Mouse (Mus musculus) cerebellum, adult (tissue): Measurements from ENCODE around the gene Slc17a9.
"Not testable (repeated sequence)": the region's sequence is repeated elsewhere in the genome, so short reads cannot be mapped to it uniquely, and the experiment has no call there.

Source experiments
- ATAC-seq: cut with Nextera tagmentation; 2 replicates; pipeline ENCODE4 v1.9.2; 2017; ENCODE audit warnings: mild to moderate bottlenecking, moderate library complexity, mixed read lengths; ENCODE audit not compliant: insufficient number of reproducible peaks, low FRiP score, low TSS enrichment

Slc17a9 gene

DNA sequence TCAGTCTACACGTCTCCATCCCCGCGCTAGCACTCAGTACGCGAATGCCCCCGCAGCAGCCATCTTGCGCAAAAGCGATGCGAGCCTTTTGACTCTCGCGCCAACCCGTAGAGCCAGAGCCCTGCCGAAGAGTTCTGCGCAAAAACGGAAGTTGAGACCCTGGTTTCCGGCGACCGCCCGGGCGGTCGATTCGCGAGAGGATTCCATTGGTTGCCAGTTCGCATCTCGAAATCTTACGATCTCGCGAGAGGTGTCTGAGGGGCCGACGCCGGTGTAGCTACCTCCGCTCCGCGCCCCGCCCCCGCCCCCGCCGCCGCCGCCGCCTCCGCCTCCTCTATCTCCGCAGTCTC lies 15.2 kb upstream of the Slc17a9 start, which contains the start of the genes Dido1 and Gid8:
Gene Dido1 (minus strand): TSS at position 77 of the 350 bp plus-strand sequence.
Gene Gid8 (plus strand): TSS at position 195 of the 350 bp plus-strand sequence.
- peak; percentile 94 for ATAC-seq

DNA sequence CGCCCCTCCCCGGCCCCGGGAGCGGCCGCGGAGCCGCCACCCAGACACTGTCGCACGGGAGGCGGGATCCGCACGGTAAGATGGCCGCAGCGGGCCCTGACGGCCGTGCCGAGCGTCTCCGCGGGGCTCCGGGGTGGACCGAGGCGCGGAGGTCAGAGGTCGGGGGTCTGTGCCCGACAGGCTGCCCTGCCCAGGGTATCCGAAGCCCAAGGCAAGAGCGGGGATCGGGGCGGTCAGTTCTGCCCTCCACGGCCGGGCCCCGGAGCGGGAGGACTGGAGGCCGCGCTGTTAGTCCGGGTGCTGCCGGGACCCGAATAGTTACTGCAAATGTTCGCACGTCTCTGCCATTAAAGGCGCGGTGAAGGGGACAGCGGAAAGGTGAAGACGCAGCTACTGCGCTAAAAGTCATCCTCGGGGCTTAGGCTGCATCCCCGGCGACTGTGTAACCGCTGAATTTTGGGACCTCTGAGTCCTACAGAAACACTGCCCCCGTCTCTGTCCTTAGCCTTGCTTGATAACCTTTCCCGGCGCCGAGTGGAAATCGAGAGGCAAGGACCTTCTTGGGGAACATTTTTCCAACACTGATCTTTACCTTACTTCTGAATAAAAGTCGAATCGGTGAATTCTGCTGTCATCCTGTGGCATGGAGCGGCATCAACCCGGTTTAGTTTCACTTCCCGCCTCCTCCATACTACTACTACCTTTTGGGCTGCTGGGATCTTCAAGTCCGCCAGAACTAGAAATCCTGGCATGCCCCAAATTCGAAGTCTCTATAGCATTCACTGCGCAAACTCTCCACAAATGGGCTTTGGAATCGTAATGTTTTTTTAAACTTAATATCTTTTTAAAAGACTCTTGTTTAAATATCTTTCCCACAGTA lies 14.5 kb upstream of the Slc17a9 start:
- ATAC-seq = peak; percentile 41

DNA sequence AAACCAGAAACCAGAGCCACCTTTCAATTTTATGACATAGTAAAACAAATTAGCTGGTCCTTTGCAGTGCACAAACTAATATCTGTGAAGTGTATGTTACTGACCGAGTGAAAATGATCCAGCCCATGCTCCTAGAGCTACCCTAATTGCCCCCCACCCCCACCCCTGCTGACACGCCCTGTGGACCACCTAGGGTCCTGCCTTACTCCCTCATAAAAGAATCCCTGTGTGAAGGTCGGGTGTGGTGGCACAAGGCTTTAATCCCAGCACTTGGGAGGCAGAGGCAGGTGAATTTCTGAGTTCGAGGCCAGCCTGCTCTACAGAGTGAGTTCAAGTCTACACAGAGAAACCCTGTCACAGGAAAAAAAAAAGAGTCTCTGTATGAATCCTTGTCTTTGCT lies 13.5 kb upstream of the Slc17a9 start:
- ATAC-seq = no peak

DNA sequence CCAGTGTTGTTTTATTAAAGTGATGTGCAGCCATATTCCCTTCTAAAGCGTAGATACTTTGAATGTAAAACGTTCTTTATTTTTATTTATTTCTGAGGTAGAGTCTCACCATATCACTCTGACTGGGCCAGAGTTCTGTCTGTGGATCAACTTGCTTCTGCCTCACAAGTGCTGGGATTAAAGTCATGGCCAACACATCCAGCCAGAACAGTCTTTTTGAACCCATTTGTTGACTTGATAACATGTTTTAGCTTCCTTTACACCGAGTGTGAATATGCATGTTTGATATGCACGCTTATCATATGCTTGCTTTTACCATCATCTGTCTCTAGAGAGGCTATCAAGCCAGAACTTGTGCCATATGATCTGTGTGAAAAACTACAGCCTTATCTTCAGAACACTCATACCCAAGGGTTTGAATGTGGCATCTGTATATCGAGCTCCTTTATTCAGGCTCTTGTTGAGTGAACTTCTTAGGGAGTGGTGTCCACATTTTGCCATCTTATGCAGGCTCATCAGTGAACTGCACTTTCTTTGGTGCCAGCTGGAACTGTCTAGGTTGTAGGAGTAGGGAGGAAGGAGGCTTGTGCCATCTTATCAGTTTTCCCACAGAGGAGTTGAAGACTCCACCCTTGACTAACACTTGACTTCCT lies 12.9 kb upstream of the Slc17a9 start:
- ATAC-seq = no peak

DNA sequence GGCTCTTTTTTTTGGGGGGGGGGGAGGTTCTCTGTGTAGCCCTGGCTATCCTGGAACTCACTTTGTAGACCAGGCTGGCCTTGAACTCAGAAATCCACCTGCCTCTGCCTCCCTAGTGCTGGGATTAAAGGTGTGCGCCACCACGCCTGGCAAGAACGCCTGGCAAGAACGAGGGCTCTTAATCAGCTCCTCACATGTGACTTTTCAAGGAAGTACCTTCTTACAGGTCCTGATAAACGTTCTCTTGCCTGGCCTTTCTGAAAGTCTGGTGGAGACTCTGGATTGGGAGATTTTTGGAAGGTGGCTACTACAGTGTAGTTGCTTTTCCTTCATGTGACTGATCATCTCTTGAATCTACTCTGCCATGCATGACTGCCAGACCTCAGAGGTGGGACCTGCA lies 2.3 kb upstream of the Slc17a9 start:
- ATAC-seq = not testable (repeated sequence)

DNA sequence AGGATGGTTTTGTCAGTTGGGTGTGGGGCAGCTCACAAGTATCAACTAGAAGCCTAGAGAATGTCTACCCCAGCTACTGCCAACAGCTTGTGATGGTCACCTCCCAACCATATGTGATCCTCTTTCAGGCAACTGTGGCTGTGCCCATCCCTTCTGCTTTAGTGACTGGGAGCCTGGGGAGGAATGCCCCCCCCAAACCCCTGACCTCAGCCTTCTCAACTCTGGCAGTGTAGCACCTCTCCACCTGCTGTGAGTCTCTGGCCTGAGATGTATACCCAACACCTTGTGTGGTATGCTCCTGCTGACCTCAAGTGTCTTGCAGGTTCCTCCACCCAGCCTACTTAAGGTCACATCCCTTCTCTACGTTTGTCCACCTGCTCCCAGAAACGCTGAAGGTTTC lies 1.2 kb upstream of the Slc17a9 start:
- no peak for ATAC-seq

DNA sequence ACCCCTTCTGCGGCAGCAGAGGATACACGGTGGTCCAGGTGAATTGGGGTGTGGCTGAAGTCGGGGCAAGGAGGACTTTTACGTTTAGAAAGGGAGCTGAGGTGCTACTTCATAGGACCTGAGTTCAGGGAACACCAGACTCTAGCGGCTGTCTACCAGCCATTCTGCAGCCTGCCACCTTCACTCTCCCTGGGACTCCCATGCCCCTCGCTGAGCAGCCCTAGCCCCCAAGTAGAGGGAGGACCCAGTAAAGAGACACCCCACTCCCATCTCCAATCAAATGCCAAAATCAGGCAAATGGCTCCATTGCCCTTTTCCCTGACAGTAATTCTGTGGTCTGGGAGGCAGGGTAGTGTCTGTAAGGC lies 333 bp downstream of the Slc17a9 start:
- ATAC-seq = no peak

DNA sequence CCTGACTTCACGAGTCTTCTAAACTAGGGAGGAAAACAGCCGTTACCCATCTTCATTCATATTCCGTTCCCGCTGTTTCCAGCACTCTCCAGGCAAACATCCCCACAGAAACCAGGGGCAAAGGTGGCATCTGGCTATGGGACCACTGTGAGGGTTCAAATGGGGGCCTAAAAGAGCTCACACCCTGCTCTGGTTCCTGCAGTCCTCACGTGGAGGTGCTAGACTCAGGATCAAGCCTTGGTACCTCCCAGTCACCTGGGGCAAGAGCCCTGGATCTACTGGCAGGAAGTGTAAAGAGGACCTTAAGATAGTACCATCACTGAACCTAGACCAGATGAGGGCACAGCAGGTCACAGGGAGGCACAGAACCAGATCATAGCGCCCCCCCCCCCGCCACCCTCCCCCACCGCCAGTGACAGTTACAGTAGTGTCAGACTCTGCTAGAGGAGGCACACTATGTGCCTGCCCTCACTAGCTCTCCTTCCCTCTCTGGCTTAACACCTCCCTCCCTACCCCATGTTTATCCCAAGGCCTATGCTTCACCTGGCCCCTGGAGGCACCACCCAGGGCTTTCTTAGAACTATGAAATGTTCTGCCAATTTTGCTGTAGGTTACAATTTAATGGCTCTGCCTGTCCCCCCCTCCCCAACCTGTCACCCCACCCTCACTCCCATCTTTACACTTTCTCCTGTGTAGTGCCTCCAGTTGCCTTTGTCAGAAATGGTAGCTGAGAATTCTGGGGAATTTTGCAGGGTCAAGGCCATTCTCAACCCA lies 980 bp downstream of the Slc17a9 start:
- no peak for ATAC-seq

DNA sequence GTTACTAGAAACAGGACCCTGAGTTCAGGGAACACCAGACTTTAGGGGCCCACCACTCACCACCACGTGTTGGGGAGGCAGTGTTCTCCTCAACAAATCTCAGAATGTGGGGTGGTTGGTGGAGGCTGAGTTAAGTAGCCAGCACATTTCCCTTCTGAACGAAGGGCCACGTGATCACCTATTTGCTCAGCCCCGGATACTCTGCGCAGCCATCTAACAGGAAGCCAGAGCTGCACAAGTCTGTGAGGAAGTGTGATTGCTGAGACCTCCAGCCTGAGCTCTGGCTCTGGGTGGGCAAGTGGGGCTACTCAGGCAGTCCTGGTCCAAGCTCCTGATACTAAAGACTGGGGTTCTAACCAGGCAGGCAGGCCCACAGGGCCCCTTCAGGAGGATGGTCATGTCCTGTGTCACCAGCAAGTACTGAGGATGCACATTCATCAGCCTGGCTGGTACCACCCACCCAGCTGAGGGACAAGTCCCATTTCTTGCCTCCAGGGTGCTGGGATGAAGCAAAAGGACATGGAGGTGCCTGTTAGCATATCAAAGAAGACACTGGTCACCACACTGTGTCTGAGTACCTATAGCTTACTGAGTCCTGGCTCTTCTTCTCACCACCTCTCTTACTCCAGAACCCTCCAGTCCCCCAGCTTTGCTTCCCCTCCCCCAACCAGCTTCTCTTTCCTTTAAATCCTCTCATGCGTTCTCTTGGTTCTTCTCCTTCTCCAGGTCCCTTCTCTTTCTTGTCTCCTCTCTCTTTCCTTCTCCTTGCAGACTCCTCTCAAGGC lies 1.8 kb downstream of the Slc17a9 start:
- no peak for ATAC-seq

DNA sequence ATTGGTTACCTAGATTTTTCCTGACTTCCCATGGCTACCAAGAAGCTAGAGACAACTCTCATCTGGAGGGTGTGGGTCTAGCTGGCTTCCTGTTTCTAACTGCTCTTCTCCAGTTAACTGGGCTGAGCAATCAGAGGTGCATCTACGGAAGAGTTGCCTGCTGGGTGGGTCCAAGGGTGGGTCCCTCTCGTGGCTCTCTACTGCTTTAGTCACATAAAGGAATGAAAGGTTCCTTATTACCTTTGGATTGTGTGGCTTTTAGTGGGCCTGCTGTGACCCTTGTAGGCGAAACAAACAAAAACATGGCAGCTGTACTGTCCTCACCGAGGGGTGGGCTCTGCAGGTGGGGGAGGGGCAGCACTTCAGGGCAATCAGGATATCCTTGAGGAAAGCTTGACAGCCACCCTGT lies 2.6 kb downstream of the Slc17a9 start:
- no peak for ATAC-seq

DNA sequence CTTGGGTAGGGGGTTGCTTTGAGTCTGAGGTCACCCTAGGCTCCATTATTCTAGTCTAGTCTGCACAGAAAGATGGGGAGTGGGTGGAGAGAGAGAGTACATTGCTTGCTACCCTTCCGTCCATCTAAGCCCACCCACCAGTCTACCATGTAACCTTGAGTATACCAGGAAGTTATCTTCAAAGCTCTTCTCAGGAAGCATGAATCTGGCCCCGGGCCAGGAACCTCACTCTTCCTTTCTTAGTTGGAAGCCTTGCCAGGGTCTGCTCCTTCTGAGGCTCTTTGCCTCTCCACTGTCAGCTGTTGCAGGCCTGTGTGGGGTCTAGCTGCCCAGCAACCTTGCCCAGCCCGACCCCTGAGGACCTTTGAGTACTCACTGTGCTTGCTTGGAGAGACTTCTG lies 6.0 kb downstream of the Slc17a9 start:
- no peak for ATAC-seq

DNA sequence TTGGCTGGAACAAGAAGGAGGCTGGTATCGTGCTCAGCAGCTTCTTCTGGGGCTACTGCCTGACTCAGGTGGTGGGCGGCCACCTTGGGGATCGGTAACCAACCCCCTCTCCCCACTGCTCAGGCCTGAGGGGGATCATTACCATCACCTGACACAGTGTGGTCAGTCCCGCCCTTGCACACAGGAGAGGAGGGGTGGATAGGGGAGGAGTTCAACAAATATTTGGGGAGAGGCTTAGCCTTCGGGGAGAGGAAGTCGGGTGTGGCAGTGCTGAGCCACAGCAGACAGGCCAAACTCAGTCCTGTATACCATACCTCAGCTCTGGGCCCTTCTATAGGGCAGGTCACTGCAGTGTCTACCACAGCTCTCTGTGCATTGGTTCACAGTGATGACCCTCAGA lies 6.9 kb downstream of the Slc17a9 start:
- no peak for ATAC-seq

DNA sequence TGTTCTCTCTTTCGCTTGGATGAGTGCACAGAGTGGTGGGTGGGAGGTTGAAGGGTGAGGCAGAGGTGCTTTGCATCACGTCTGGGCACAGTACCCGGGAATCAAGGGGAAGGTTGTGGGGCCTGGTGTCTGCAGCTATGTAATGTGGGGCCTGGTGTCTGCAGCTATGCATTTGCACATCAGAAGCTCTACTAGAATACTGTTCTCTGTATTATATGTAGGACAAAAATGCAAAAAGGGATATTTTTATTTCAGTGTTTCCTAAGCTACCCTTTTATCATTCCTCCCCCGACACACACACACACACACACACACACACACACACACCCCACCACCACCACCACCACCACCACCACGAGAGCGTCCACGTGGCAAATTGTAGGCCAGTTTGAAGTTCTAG lies 10.2 kb downstream of the Slc17a9 start:
- ATAC-seq = no peak

DNA sequence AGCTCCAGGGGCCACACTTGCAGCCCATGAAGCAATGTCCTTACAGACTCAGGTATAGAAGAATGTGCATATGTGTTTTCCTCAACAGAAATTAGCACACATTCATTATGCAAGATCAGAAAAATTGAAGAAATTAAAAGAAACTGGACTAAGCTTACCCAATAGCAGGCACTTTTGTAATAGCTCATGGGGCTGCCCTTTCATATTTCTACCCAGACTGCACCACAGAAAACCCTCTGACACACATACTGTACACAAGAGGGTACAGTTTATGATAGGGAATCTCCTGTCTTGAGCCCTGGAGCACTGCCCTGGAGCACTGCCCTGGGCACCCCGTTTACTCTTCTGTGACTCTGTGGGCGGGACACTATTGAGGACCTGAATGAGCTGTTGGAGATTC lies 12.9 kb downstream of the Slc17a9 start:
- no peak for ATAC-seq

DNA sequence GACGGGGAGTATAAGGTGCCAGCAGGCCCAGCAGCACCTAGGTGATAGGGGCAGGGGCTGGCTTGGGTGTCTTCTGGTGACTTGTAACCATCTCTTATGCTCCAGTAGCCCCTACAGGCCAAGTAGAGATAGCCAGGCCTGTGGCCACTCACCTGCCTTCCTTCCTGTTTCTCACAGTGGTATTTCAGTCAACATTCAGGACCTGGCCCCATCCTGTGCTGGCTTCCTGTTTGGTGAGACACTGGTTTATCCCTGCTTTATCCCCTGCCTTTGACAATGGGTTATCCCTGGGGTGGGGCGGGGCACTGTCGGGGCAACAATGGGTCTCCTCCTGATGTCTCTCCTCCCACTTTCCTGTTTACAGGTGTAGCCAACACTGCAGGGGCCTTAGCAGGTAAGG lies 15.3 kb downstream of the Slc17a9 start:
- no peak for ATAC-seq

DNA sequence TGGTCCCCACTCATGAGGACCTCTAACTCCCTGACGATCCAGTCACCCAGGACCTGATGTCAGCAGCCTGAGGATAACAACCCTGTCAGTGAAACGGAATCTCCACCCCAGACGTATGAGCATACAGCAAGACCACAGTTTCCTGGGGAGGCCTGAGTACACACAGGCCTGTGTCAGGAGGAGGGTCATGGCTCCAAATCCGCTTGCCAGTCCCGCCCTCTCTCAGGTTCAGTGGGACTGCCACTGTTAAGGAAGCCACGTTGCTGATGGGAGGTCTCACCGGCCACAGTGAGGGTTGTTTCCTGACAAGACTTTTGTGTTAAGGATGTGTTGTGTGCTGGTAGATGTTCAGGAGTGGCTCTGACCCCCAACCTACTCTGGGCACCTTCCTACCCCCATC lies 16.4 kb downstream of the Slc17a9 start:
- ATAC-seq = no peak

DNA sequence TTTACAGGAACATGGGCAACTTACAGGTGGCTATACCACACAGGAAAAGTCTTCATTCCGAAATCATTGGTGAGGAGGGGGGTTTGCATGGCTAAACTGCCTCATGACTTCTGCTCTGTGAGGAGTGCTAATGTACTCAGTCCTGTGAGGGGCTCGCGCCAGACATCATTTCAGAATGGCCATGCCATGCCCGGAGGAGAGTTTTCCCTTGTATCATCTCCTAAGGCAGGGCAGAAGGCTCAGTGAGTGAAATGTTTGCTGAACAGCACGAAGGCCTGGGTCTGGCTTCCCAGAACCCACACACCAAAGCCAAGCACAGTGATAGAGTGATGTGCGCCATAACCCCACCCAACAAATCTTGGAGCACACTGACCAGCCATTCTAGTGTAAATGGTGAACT lies 17.8 kb downstream of the Slc17a9 start:
- no peak for ATAC-seq

DNA sequence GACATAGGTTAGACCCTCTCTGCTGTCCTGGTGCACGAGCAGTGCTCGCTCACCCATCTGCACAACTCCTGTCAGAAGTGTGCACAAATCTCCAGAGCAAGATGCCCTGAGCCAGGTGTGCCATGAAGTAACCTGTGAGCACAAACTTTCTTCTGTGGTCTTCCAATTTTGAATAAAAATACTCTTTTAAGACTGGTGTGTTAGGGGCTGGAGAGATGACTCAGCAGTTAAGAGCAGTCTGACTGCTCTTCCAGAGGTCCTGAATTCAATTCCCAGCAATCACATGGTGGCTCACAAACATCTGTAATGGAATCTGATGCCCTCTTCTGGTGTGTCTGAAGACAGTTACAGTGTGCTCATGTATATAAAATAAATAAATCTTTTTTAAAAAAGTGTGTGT lies 18.3 kb downstream of the Slc17a9 start:
- ATAC-seq = no peak

DNA sequence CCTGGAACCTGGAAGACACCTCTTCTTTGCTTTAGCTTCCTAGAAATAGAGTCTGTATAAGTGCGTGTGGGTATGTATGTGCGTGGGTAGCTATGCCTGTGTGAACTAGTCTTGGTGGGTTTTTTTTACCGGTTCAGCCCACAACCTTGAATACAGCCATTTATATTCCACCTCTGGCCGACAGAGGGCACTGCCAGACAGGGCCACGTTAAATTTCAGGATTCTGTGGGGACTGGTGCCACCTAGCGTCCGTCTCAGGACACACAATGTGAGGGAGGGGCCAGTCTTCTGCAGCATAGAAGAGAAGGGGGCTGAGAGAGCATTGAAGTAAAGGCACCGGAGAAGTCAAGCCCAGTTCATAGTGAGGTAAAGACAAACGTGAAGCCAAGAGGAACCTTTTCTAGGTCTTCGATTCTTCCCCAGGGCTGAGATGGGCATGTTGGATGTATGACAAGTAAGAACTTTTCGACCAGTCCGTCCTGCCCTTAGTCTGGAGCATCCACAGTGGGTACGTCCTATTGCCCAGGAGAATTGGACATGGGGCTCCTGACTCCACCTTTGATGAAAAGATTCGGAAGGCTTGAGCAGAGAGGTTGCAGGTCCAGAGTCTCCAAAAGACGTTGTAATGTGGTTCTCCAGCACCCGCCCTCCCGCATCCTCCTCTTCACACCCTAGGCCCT lies 20.3 kb downstream of the Slc17a9 start:
- peak; percentile 56; the same call in 1 of the 2 replicates for ATAC-seq
